Mouse (Mus musculus) heart, postnatal 4 days (tissue): ENCODE measurements around the gene Ccdc81. TPM values are rescaled to one million over a fixed set of nuclear protein-coding genes. Genes with fewer than 3 reads are reported as not detected.

ENCODE experiments used
- total RNA-seq, 2 experiments: library from RNA; stranded (reverse); gene quantifications; 2 replicates each; pipeline ENCODE4 v1.2.3; 2021

Ccdc81 gene
- total RNA-seq, 2 experiments from 2014 or later: not detected

Other genes starting within 250 kb of the Ccdc81 start
- 10 to 100 TPM; 68.1 to 73.4 TPM for gene Hikeshi, start 37.6 kb upstream of the Ccdc81 start, total RNA-seq
- gene Eed, start 77.4 kb upstream of the Ccdc81 start, total RNA-seq: 10 to 100 TPM; 34.7 to 37.8 TPM
- gene Picalm, start 226.6 kb upstream of the Ccdc81 start, total RNA-seq: 100 to 1,000 TPM; 274 to 301 TPM